ENCODE assay signal across 8 mouse cellular contexts in genomic region chr7:43282859-43283595, GRCm38 (mm10). TPM values are rescaled to one million over a fixed set of nuclear protein-coding genes. Genes with fewer than 3 reads are reported as not detected.
A peak's percentile ranks its signal among the peaks of the same experiment; 100 is the strongest.
DNase-seq lines count a peak whose midpoint lies in the region; ATAC-seq and TF ChIP-seq lines count a peak whose summit lies in the region.

No protein-coding gene starts in this region.

- no peaks in the 10 kb centered on the region for H3K4me1 ChIP-seq in intestine, postnatal 0 days (replicated peaks; ENCODE audit: control insufficient read depth, insufficient read depth, low read length)
- H3K4me1 ChIP-seq in midbrain, embryonic 11.5 days (ENCODE audit: control insufficient read depth, insufficient read depth, low read length): no peaks in the 10 kb centered on the region
- H3K4me1 ChIP-seq in small intestine, adult 2 months (ENCODE audit: control insufficient read depth, insufficient read depth, insufficient read length, low read length): no peaks in the 10 kb centered on the region

- no peak overlapping the region for H3K9ac ChIP-seq in intestine, postnatal 0 days (ENCODE audit: low read depth, low read length)
- H3K9ac ChIP-seq in midbrain, embryonic 11.5 days (ENCODE audit: low read length): 0 out of 2 replicates have a peak overlapping the region, but pooled peaks have one; percentile 21

- peak; percentile 80 for DNase-seq in adrenal gland, postnatal 14 days
- peak; percentile 70 for DNase-seq in embryo, embryonic 9.5 days (ENCODE audit: extremely low spot score)
- DNase-seq in left cerebral cortex, postnatal 36 days (ENCODE audit: low spot score in 2 of 2): peak; percentile 74 to 83
- peak; percentile 98 for DNase-seq in midbrain, embryonic 11.5 days (ENCODE audit: low spot score, missing footprints)

- H3K27ac ChIP-seq in intestine, postnatal 0 days (ENCODE audit: low read depth, low read length): no peak overlapping the region
- no peak overlapping the region for H3K27ac ChIP-seq in midbrain, embryonic 11.5 days (ENCODE audit: low read depth, low read length)
- H3K27ac ChIP-seq in small intestine, adult 2 months (ENCODE audit: insufficient read depth, low read depth, low read length): no peak overlapping the region

- H3K36me3 ChIP-seq in intestine, postnatal 0 days (ENCODE audit: control insufficient read depth, insufficient read depth): no peaks in the 10 kb centered on the region
- no peaks in the 10 kb centered on the region for H3K36me3 ChIP-seq in midbrain, embryonic 11.5 days (ENCODE audit: control insufficient read depth, insufficient read depth, low read length)
- H3K36me3 ChIP-seq in small intestine, adult 2 months (ENCODE audit: control insufficient read depth, insufficient read depth, low read length): no peaks in the 10 kb centered on the region

- peak; percentile 80 for ATAC-seq in granulocyte monocyte progenitor cell, adult 5-6 weeks (replicated peaks; ENCODE audit: poor library complexity, severe bottlenecking)
- peak; percentile 38 for ATAC-seq in intestine, postnatal 0 days
- ATAC-seq in midbrain, embryonic 11.5 days (ENCODE audit: low FRiP score): peak; percentile 75
- no peak for ATAC-seq in activated CD4-positive, CD25-positive, alpha-beta regulatory T cell, adult 4 months

- H3K4me3 ChIP-seq in intestine, postnatal 0 days (ENCODE audit: low read depth, low read length): peak overlapping the region; percentile 29
- peak overlapping the region; percentile 18; the same call in 1 of the 2 replicates for H3K4me3 ChIP-seq in midbrain, embryonic 11.5 days (ENCODE audit: low read depth, low read length)
- peak overlapping the region; percentile 36 for H3K4me3 ChIP-seq in small intestine, adult 2 months (ENCODE audit: low read depth, low read length)

- peak overlapping the region; percentile 58 for H3K4me2 ChIP-seq in intestine, postnatal 0 days (replicated peaks; ENCODE audit: low read depth)
- peak overlapping the region; percentile 30; the same call in 1 of the 2 replicates for H3K4me2 ChIP-seq in midbrain, embryonic 11.5 days

- TF ChIP-seq CTCF in intestine, postnatal 0 days (IDR thresholded peaks at IDR 0.05; ENCODE audit: low read depth): peak; percentile 90
- peak; percentile 84; the same call in 1 of the 2 replicates for TF ChIP-seq CTCF in small intestine, adult 2 months (IDR thresholded peaks at IDR 0.05; ENCODE audit: extremely low read depth, insufficient read length, insufficient replicate concordance, low read depth, low read length)

- WGBS in intestine, postnatal 0 days: 8% methylated on average over 18 of the region's 18 CpGs
- WGBS in midbrain, embryonic 11.5 days: 10% methylated on average over 18 of the region's 18 CpGs
- 9% methylated on average over 18 of the region's 18 CpGs for WGBS in small intestine, adult 2 months

- H3K27me3 ChIP-seq in intestine, postnatal 0 days (replicated peaks; ENCODE audit: control insufficient read depth, insufficient read depth, low read length): no peaks in the 10 kb centered on the region
- H3K27me3 ChIP-seq in midbrain, embryonic 11.5 days (ENCODE audit: control insufficient read depth, insufficient read depth, low read length): no peaks in the 10 kb centered on the region
- H3K27me3 ChIP-seq in small intestine, adult 2 months (ENCODE audit: control insufficient read depth, insufficient read depth, low read length): no peaks in the 10 kb centered on the region

- no peaks in the 10 kb centered on the region for H3K9me3 ChIP-seq in intestine, postnatal 0 days (ENCODE audit: control insufficient read depth)
- H3K9me3 ChIP-seq in midbrain, embryonic 11.5 days (ENCODE audit: control insufficient read depth, low read length): no peaks in the 10 kb centered on the region

- intact Hi-C loops in left cerebral cortex, postnatal 36 days (cut with DNase I): loop anchor here (2.0 to 10.0 kb wide), 4 partner anchors 52 to 214 kb away; partner anchors contain the start of gene Vsig10l

- TF ChIP-seq POLR2A in small intestine, adult 2 months (IDR thresholded peaks at IDR 0.05; ENCODE audit: low read depth, low read length): no peak

RNA-seq across cellular contexts. Expression of gene Zfp715, which starts 30.1 kb away (rescaled TPM):
- 19.9 and 21.6 TPM in 2 replicates for total RNA-seq in adrenal gland, postnatal 14 days (2021)
- 17.7 and 20.7 TPM in 2 replicates for total RNA-seq in granulocyte monocyte progenitor cell, adult 5-6 weeks (2014; fragmentation: Nextera tagmentation)
- total RNA-seq in granulocyte monocyte progenitor cell, adult 5-6 weeks (2017): 13.3 and 22.0 TPM in 2 replicates
- polyA plus RNA-seq in intestine, postnatal 0 days (2015; fragmentation: Nextera tagmentation; extraction: Ambion mirVana): 5.3 and 5.5 TPM in 2 replicates
- total RNA-seq in left cerebral cortex, postnatal 36 days (2021): 10 to 100 TPM; 18.5 to 23.6 TPM
- polyA plus RNA-seq in midbrain, embryonic 11.5 days (2014; fragmentation: Nextera tagmentation; extraction: Ambion mirVana): 14.9 and 15.7 TPM in 2 replicates
- 0.58 and 0.86 TPM in 2 replicates for polyA plus RNA-seq in small intestine, adult 2 months (2012; rRNA removed)
- 10 to 100 TPM; 15.5 to 15.8 TPM for polyA plus RNA-seq in activated CD4-positive, CD25-positive, alpha-beta regulatory T cell, adult 4 months (2017; shearing (Covaris generic))
